Mouse (Mus musculus) erythroblast, embryonic 14.5 days (primary cell): ENCODE measurements around the gene 1700001C02Rik. TPM values are rescaled to one million over a fixed set of nuclear protein-coding genes. Genes with fewer than 3 reads are reported as not detected.

Experiments used
- H3K27me3 ChIP-seq: 2 replicates; pipeline ENCODE4 v1.6.1; 2012; ENCODE audit warnings: inconsistent platforms; ENCODE audit not compliant: control insufficient read depth
- H3K36me3 ChIP-seq: 2 replicates; pipeline ENCODE4 v1.6.1; 2012; ENCODE audit warnings: mild to moderate bottlenecking, inconsistent platforms; ENCODE audit not compliant: control insufficient read depth
- H3K4me1 ChIP-seq: 2 replicates; pipeline ENCODE4 v1.6.1; 2012; ENCODE audit warnings: inconsistent platforms; ENCODE audit not compliant: control insufficient read depth
- H3K4me3 ChIP-seq: replicated peaks from 2 replicates; pipeline ENCODE3; 2012; ENCODE audit warnings: moderate library complexity, mild to moderate bottlenecking, inconsistent platforms
- H3K9me3 ChIP-seq: 2 replicates; pipeline ENCODE4 v1.6.1; 2012; ENCODE audit warnings: low read length, inconsistent platforms, mixed read lengths; ENCODE audit not compliant: control insufficient read depth
- GATA1 ChIP-seq: IDR thresholded peaks from 2 replicates; pipeline ENCODE4 v1.6.1; 2012; ENCODE audit warnings: low read length, inconsistent platforms, mixed read lengths
- TAL1 ChIP-seq: IDR thresholded peaks from 3 replicates; pipeline ENCODE4 v1.6.1; 2012; ENCODE audit warnings: low read length, inconsistent platforms, mixed read lengths
- polyA plus RNA-seq: library from polyadenylated mRNA; stranded (reverse); fragments of >175 nt; gene quantifications from 2 replicates; pipeline ENCODE4 v1.2.3, GENCODE M21; 2012

1700001C02Rik gene
- polyA plus RNA-seq, 1 experiment: not detected

GRCm38 (mm10) chr5:30518108-30518507 lies 52.3 kb downstream of the 1700001C02Rik start:
- TF ChIP-seq GATA1: no peak
- TF ChIP-seq TAL1: no peak
- Histone ChIP-seq H3K4me3 (no peak overlapping the region), H3K27me3 (no peaks in the 10 kb centered on the region), H3K4me1 (peaks cover 28% of the 10 kb centered on the region), H3K9me3 (no peaks in the 10 kb centered on the region), H3K36me3 (no peaks in the 10 kb centered on the region)

GRCm38 (mm10) chr5:30518547-30518946 lies 52.7 kb downstream of the 1700001C02Rik start:
- no peaks in the 10 kb centered on the region for H3K9me3 ChIP-seq
- peaks cover 28% of the 10 kb centered on the region for H3K4me1 ChIP-seq
- H3K4me3 ChIP-seq: no peak overlapping the region
- no peak for TF ChIP-seq GATA1
- no peak for TF ChIP-seq TAL1
- no peaks in the 10 kb centered on the region for H3K36me3 ChIP-seq
- H3K27me3 ChIP-seq: no peaks in the 10 kb centered on the region

- H3K27me3 ChIP-seq: no peaks in the 10 kb centered on the region
- TF ChIP-seq GATA1: no peak
- TF ChIP-seq TAL1: no peak
Observed at GRCm38 (mm10) chr5:30519494-30519893, 53.6 kb downstream of the 1700001C02Rik start.

DNA sequence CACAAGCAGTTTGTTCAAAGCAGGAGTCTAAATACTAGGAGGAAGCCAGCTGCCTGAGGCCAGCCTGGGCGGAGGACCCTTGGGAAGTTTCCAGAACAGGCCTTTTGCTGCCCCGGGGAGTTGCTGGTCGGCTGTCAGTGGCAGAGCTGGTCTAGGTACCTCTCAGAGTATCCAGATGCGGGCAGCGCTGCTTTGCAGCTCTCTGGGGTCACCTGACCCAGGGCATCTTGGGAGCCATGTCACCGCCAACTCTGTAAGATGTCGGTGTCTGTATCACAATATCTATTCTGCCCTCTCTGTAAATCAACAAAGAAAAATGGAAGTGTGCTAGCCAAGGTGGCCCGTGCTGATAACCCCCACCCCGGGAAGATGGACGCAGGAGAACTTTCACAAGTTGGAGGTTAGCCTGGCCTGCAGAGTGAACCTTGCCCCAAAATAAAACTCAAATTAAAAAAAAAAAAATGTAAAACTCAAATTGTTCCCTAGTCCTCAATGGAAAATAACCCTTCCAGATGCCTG lies 54.4 kb downstream of the 1700001C02Rik start:
- H3K36me3 ChIP-seq: no peaks in the 10 kb centered on the region
- no peaks in the 10 kb centered on the region for H3K27me3 ChIP-seq
- no peak for TF ChIP-seq GATA1
- TF ChIP-seq TAL1: no peak
- H3K9me3 ChIP-seq: no peaks in the 10 kb centered on the region
- no peak overlapping the region for H3K4me3 ChIP-seq
- H3K4me1 ChIP-seq: peaks cover 28% of the 10 kb centered on the region

More at GRCm38 (mm10) chr5:30519494-30519893, 53.6 kb downstream of the 1700001C02Rik start:
- Histone ChIP-seq H3K36me3 (no peaks in the 10 kb centered on the region), H3K4me3 (no peak overlapping the region), H3K9me3 (no peaks in the 10 kb centered on the region), H3K4me1 (peaks cover 28% of the 10 kb centered on the region)

GRCm38 (mm10) chr5:30522406-30522805 lies 56.6 kb downstream of the 1700001C02Rik start:
- Histone ChIP-seq H3K4me3 (no peak overlapping the region), H3K36me3 (no peaks in the 10 kb centered on the region), H3K9me3 (no peaks in the 10 kb centered on the region), H3K27me3 (no peaks in the 10 kb centered on the region), H3K4me1 (peaks cover 28% of the 10 kb centered on the region)
- TF ChIP-seq GATA1 (no peak), TAL1 (no peak)

GRCm38 (mm10) chr5:30523131-30523530 lies 57.3 kb downstream of the 1700001C02Rik start:
- H3K27me3 ChIP-seq: no peaks in the 10 kb centered on the region; the same call in 1 of the 2 replicates
- no peak overlapping the region for H3K4me3 ChIP-seq
- H3K4me1 ChIP-seq: peaks cover 23% of the 10 kb centered on the region
- no peaks in the 10 kb centered on the region for H3K9me3 ChIP-seq
- no peak for TF ChIP-seq GATA1
- no peak for TF ChIP-seq TAL1
- no peaks in the 10 kb centered on the region for H3K36me3 ChIP-seq

DNA sequence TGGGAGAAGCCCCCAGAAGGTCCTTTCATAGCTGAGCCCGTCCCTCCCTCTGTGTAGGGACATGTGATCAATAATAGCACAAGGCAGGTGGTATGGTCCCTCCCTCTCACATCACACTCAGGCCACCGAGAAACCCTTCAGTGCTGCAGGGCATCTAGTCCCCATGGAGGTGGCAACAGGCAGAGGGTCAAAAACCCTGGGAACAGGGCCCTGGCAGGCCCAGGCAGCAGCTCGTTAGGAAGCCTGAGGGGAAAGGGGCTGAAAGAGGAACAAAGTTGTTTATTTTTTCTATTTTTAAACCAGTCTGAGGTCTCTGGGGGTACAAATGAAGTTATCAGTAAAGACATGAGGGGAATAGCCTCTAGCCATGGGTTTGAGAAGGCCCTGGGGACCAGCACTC lies 58.4 kb downstream of the 1700001C02Rik start:
- TF ChIP-seq TAL1 (no peak), GATA1 (no peak)
- Histone ChIP-seq H3K4me1 (peaks cover 12% of the 10 kb centered on the region), H3K9me3 (no peaks in the 10 kb centered on the region), H3K4me3 (no peak overlapping the region), H3K27me3 (peaks cover 7% of the 10 kb centered on the region), H3K36me3 (no peaks in the 10 kb centered on the region)

- Histone ChIP-seq H3K4me3 (no peak overlapping the region), H3K4me1 (no peaks in the 10 kb centered on the region), H3K27me3 (peaks cover 12% of the 10 kb centered on the region), H3K9me3 (no peaks in the 10 kb centered on the region), H3K36me3 (no peaks in the 10 kb centered on the region)
- TF ChIP-seq GATA1 (no peak), TAL1 (no peak)
Observed at GRCm38 (mm10) chr5:30525920-30526836, 60.3 kb downstream of the 1700001C02Rik start.

- Histone ChIP-seq H3K27me3 (peaks cover 12% of the 10 kb centered on the region), H3K36me3 (no peaks in the 10 kb centered on the region), H3K4me3 (no peak overlapping the region), H3K4me1 (no peaks in the 10 kb centered on the region), H3K9me3 (no peaks in the 10 kb centered on the region)
- TF ChIP-seq TAL1: no peak
- TF ChIP-seq GATA1: no peak
Observed at GRCm38 (mm10) chr5:30527129-30527528, 61.3 kb downstream of the 1700001C02Rik start.
